Mouse (Mus musculus) C2C12 (cell line): ENCODE data around the gene Cd151.

Experiments
- CTCF ChIP-seq: IDR thresholded peaks from one replicate; pipeline ENCODE4 v1.5.1; 2011; ENCODE audit not compliant: control insufficient read depth, insufficient read depth, insufficient read length
- USF1 ChIP-seq: IDR thresholded peaks from one replicate; pipeline ENCODE4 v1.6.1; 2011; ENCODE audit warnings: low read depth, mild to moderate bottlenecking, control low read depth, moderate library complexity

GRCm38 (mm10) chr7:141435856-141436522, 31.2 kb upstream of the Cd151 start:
- TF ChIP-seq CTCF: no peak
- no peak for TF ChIP-seq USF1
